Mouse (Mus musculus) neural tube, embryonic 15.5 days (tissue): ENCODE results near the gene Bbox1. TPM values are rescaled to one million over a fixed set of nuclear protein-coding genes. Genes with fewer than 3 reads are reported as not detected.

Experiments used
- ATAC-seq: fragments of 200-750 bp; cut with Nextera tagmentation; 2 replicates; pipeline ENCODE4 v1.8.0; 2017; ENCODE audit warnings: mild to moderate bottlenecking, moderate TSS enrichment, moderate library complexity; ENCODE audit not compliant: low FRiP score
- H3K27ac ChIP-seq: fragments of 300-500 bp; sonication (generic); replicated peaks from 2 replicates; pipeline ENCODE4 v1.5.1; 2015; ENCODE audit warnings: mild to moderate bottlenecking, inconsistent platforms
- H3K27me3 ChIP-seq: fragments of 300-500 bp; sonication (generic); replicated peaks from 2 replicates; pipeline ENCODE4 v1.6.1; 2015; ENCODE audit warnings: inconsistent platforms
- H3K36me3 ChIP-seq: fragments of 300-500 bp; sonication (generic); 2 replicates; pipeline ENCODE4 v1.6.1; 2015; ENCODE audit warnings: inconsistent platforms
- H3K4me1 ChIP-seq: fragments of 300-500 bp; sonication (generic); 2 replicates; pipeline ENCODE4 v1.6.1; 2015; ENCODE audit warnings: inconsistent platforms
- H3K4me2 ChIP-seq: fragments of 300-500 bp; sonication (generic); 2 replicates; pipeline ENCODE4 v1.6.1; 2015; ENCODE audit warnings: inconsistent platforms, mild to moderate bottlenecking, moderate library complexity
- H3K4me3 ChIP-seq: fragments of 300-500 bp; sonication (generic); replicated peaks from 2 replicates; pipeline ENCODE4 v1.5.1; 2015; ENCODE audit warnings: mild to moderate bottlenecking, inconsistent platforms
- H3K9ac ChIP-seq: fragments of 300-500 bp; sonication (generic); replicated peaks from 2 replicates; pipeline ENCODE4 v1.6.1; 2015; ENCODE audit warnings: mild to moderate bottlenecking, inconsistent platforms
- H3K9me3 ChIP-seq: fragments of 300-500 bp; sonication (generic); replicated peaks from 2 replicates; pipeline ENCODE4 v1.6.1; 2016; ENCODE audit warnings: inconsistent platforms
- WGBS: fragments of 180-500 bp; shearing (Covaris S2); methylation state at CpG from one replicate; pipeline ENCODE4 v1.1.7; 2015; ENCODE audit warnings: mixed read lengths; 5-methylcytosine and 5-hydroxymethylcytosine counted together
- polyA plus RNA-seq: library from polyadenylated mRNA; unstranded; fragments of >200 nt; fragmentation: Nextera tagmentation; extraction: Ambion mirVana; gene quantifications from 2 replicates; pipeline ENCODE4 v1.2.1, GENCODE M21; 2015

Gene Bbox1
- polyA plus RNA-seq, 1 experiment from 2014 or later: 0.79 TPM

DNA sequence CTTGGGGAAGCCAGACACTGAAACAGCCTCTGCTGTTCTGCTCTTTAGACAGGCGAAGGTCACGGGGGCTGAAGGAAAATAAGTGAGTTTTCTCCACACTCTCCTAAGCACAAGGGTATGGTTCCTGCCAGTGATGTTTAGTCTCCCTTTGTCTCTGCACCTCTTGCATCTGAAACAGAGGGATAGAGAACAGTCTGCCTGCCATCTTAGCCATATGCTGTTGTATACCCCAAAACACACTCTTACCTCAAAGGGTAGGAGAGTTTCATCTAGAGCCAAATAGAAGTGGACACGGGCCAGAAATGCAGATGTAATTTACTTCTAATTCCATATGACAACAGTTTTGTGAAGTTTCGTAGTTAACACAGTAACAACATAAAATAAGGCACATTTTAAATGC, 83.6 kb downstream of the Bbox1 start:
- no peaks in the 10 kb centered on the region for H3K27me3 ChIP-seq
- no peaks in the 10 kb centered on the region for H3K36me3 ChIP-seq
- WGBS: 71% methylated on average over 4 of the region's 4 CpGs
- no peak for ATAC-seq
- no peak overlapping the region for H3K9ac ChIP-seq
- H3K9me3 ChIP-seq: no peaks in the 10 kb centered on the region
- H3K27ac ChIP-seq: no peak overlapping the region; the same call in 1 of the 2 replicates
- no peak overlapping the region for H3K4me3 ChIP-seq
- H3K4me2 ChIP-seq: no peak overlapping the region
- H3K4me1 ChIP-seq: peaks cover 7% of the 10 kb centered on the region

DNA sequence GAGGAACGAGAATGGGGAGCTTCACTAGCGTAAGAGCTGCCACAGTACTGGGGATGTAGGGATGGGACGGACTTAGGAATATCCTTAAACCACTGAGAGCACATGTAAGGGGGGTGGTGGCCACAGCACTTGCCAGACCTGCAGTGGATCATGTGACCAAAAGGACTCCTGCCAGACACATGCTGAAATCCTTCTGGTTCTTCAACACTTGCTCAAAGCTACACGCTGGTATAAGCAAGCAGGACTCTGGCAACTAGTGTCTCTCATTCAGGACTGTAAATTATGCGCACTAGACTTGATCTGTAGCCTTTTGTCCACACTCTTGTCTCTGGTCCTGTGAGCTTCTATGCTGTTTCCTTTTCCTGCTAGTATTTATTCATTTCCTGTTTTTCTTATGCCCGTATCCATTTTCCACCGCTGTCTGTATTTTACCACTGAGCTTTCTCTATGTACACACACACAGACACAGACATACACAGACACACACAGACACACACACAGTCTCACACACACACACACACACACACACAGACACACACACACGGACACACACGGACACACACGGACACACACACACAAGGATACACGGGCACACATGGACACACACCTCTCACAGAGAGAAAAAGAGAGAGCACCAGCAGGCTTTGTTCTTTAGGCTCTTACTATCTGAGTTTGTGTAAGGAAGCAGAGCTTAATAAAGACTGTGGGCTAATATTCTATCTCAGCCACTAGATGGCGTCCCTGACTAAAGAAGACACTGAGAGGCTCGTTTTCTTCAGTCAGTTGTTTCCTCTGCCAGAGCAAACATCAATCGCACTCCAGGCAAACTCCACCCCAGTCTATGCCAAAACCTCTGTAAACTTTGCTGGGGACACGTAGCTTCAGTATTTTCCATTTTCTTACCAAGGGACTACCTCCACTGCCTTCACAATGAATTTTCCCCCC, 84.9 kb downstream of the Bbox1 start:
- Histone ChIP-seq H3K27ac (no peak overlapping the region), H3K9ac (no peak overlapping the region), H3K4me2 (peak overlapping the region; percentile 44), H3K27me3 (no peaks in the 10 kb centered on the region), H3K4me3 (no peak overlapping the region), H3K4me1 (peaks cover 7% of the 10 kb centered on the region), H3K9me3 (no peaks in the 10 kb centered on the region), H3K36me3 (no peaks in the 10 kb centered on the region)
- 39% methylated on average over 15 of the region's 15 CpGs for WGBS
- peak; percentile 92 for ATAC-seq

DNA sequence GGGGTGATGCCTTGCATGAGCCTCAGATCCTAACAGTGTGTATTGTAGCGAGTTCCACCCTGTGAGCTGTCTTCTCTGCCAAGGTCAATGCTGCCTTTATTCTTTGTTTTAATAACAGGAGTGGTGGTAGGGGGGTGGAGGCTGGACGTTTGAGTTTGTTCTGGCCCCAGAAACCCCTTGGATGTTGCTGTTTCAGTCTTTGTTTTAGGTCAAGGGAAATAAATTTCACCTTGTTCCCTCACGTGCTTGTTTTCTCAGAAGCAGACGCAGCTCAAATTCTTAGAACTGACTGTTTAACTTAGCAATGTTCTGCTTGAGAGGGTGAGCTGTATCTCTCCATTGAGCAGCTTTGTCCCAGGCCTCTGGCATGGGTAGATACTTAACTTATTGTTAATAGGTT, 87.9 kb downstream of the Bbox1 start:
- H3K4me3 ChIP-seq: no peak overlapping the region

DNA sequence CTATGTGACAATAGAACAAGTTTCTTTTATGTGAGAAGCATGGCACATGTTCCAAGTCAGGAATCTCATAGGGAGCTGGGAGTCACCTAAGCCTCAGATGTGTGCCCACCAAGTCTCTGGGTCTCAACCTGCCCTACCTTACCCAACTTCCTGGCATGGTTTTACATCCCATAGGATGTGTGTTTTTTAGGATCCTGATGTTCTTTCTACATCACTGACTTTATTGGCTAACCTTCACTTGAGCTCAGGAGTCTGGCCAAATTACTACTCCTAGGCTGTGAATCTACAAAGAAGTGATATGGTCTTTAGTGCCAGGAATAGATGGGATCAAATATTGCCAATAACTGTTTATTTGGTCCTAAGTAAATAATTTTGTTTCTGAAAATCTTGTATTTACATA, 88.4 kb downstream of the Bbox1 start:
- no peaks in the 10 kb centered on the region for H3K27me3 ChIP-seq
- H3K9me3 ChIP-seq: no peaks in the 10 kb centered on the region
- peaks cover 7% of the 10 kb centered on the region for H3K4me1 ChIP-seq
- H3K4me2 ChIP-seq: no peak overlapping the region
- H3K4me3 ChIP-seq: no peak overlapping the region
- H3K27ac ChIP-seq: no peak overlapping the region
- H3K9ac ChIP-seq: no peak overlapping the region
- no peaks in the 10 kb centered on the region for H3K36me3 ChIP-seq
- ATAC-seq: no peak

More for the DNA sequence above, 87.9 kb downstream of the Bbox1 start:
- Histone ChIP-seq H3K9ac (no peak overlapping the region), H3K4me2 (no peak overlapping the region), H3K36me3 (no peaks in the 10 kb centered on the region), H3K9me3 (no peaks in the 10 kb centered on the region), H3K27ac (no peak overlapping the region), H3K4me1 (peaks cover 7% of the 10 kb centered on the region), H3K27me3 (no peaks in the 10 kb centered on the region)
- no peak for ATAC-seq
- WGBS: 55% methylated on average over 4 of the region's 4 CpGs

GRCm38 (mm10) chr2:110222793-110223192, 91.6 kb downstream of the Bbox1 start:
- Histone ChIP-seq H3K36me3 (no peaks in the 10 kb centered on the region), H3K27ac (no peak overlapping the region), H3K4me2 (no peak overlapping the region), H3K4me3 (no peak overlapping the region), H3K4me1 (no peaks in the 10 kb centered on the region), H3K9ac (no peak overlapping the region), H3K27me3 (no peaks in the 10 kb centered on the region), H3K9me3 (no peaks in the 10 kb centered on the region)
- 85% methylated on average over 2 of the region's 2 CpGs for WGBS
- no peak for ATAC-seq

- Histone ChIP-seq H3K9me3 (no peaks in the 10 kb centered on the region), H3K36me3 (no peaks in the 10 kb centered on the region), H3K27ac (no peak overlapping the region), H3K4me3 (no peak overlapping the region), H3K4me1 (no peaks in the 10 kb centered on the region), H3K27me3 (no peaks in the 10 kb centered on the region), H3K4me2 (no peak overlapping the region), H3K9ac (no peak overlapping the region)
- no peak for ATAC-seq
- 73% methylated on average over 1 of the region's 1 CpGs for WGBS
These were observed 93.9 kb downstream of the Bbox1 start for GRCm38 (mm10) chr2:110220492-110220891.

DNA sequence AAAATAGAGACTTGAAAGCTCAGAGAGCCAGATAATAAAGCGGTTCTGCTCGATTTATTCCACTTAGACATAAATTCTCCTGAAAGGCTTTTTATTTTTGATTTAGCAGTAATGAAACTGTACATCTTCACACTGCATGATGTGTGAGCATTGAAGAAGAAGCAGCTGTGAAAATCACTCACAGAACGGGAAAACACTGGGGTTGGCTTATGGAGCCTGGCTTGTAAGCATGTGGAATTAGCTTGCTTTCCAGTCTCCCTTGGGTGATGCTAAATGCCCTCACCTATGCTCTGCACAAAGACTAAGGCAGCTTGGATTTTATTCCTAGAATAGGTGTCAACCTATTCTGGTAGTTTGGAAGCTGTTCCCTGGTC, 98.7 kb downstream of the Bbox1 start:
- 56% methylated on average over 3 of the region's 3 CpGs for WGBS
- no peaks in the 10 kb centered on the region for H3K9me3 ChIP-seq
- no peak for ATAC-seq
- H3K36me3 ChIP-seq: no peaks in the 10 kb centered on the region
- H3K27me3 ChIP-seq: no peaks in the 10 kb centered on the region
- no peak overlapping the region for H3K4me2 ChIP-seq
- no peak overlapping the region for H3K4me3 ChIP-seq
- H3K27ac ChIP-seq: no peak overlapping the region
- no peak overlapping the region for H3K9ac ChIP-seq
- H3K4me1 ChIP-seq: peaks cover 3% of the 10 kb centered on the region; the same call in 1 of the 2 replicates

DNA sequence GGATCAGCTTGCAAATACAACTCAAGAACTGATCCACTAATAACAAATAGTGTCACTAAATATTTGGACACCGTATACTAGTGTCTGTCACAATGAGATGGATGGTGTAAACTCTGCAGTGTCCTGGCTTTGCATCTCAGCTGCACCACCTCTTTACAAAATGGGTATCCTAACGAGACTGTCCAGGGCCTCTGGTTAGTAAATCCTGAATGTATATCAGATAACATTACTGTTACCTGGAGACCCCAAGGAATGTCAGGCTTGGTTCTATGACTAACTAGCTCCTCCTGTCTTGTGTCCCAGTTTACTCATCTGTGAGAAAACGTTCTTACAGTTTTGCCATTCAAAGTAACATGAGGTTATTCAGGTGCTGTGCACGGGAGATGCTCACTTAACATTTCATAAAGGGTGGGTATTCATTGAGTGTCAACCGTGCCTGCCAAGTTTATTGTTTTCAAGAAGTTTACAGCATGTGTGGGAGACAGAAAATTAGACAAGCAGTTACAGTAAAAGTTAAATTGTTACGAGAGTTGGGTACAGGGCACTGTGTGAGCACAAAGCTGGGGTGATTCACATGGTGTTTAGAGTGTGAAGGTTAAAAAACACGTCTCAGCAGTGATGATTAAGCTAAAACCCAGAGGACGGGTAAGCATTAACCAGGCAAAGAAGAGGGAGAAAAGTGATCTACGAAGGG, 99.2 kb downstream of the Bbox1 start:
- no peak for ATAC-seq
- 47% methylated on average over 9 of the region's 9 CpGs for WGBS
- Histone ChIP-seq H3K9ac (no peak overlapping the region), H3K27me3 (no peaks in the 10 kb centered on the region), H3K36me3 (no peaks in the 10 kb centered on the region), H3K4me1 (peaks cover 4% of the 10 kb centered on the region; the same call in 1 of the 2 replicates), H3K27ac (no peak overlapping the region), H3K9me3 (no peaks in the 10 kb centered on the region), H3K4me2 (no peak overlapping the region), H3K4me3 (no peak overlapping the region)

- no peaks in the 10 kb centered on the region for H3K27me3 ChIP-seq
- H3K27ac ChIP-seq: no peak overlapping the region
- no peaks in the 10 kb centered on the region for H3K36me3 ChIP-seq
- no peak overlapping the region for H3K9ac ChIP-seq
- H3K9me3 ChIP-seq: no peaks in the 10 kb centered on the region
- H3K4me2 ChIP-seq: no peak overlapping the region
- peaks cover 4% of the 10 kb centered on the region; the same call in 1 of the 2 replicates for H3K4me1 ChIP-seq
- no peak overlapping the region for H3K4me3 ChIP-seq
- no peak for ATAC-seq
- 89% methylated on average over 4 of the region's 4 CpGs for WGBS
These were observed 100.1 kb downstream of the Bbox1 start for GRCm38 (mm10) chr2:110214278-110214677.

Other genes with a start within 250 kb of the Bbox1 start
- gene Fibin, start 48.6 kb upstream of the Bbox1 start, polyA plus RNA-seq: 15.5 and 16.7 TPM in 2 replicates